Mouse (Mus musculus) MEL (cell line): ENCODE measurements around the gene Tuba3b.

Experiments
- CHD2 ChIP-seq: IDR thresholded peaks from 2 replicates; pipeline ENCODE4 v1.6.1; 2011; ENCODE audit warnings: low read length, improper control_type of control experiment
- CTCF ChIP-seq, 3 experiments: IDR thresholded peaks in 2 of 3; conservative IDR thresholded peaks in 1 of 3; 2 replicates each; pipeline ENCODE4 v1.5.1; 2011 to 2012; ENCODE audit warnings: low read length in 3 of 3, low read depth in 2 of 3, mild to moderate bottlenecking in 2 of 3, improper control_type of control experiment in 1 of 3, inconsistent platforms in 1 of 3, mixed read lengths in 1 of 3, moderate library complexity in 1 of 3; ENCODE audit not compliant: control insufficient read depth in 1 of 3, insufficient read depth in 1 of 3, poor library complexity in 1 of 3, severe bottlenecking in 1 of 3
- EP300 ChIP-seq, 2 experiments: IDR thresholded peaks; 2 replicates each; pipeline ENCODE4 v1.6.1; 2011; ENCODE audit warnings: improper control_type of control experiment in 2 of 2, low read length in 2 of 2, low read depth in 1 of 2, mild to moderate bottlenecking in 1 of 2
- ETS1 ChIP-seq: IDR thresholded peaks from 2 replicates; pipeline ENCODE4 v1.6.1; 2012; ENCODE audit warnings: low read depth, mild to moderate bottlenecking, inconsistent platforms, low read length, improper control_type of control experiment, moderate library complexity
- KAT2A ChIP-seq: conservative IDR thresholded peaks from 2 replicates; pipeline ENCODE4 v1.6.1; 2012; ENCODE audit warnings: low read depth, low read length, improper control_type of control experiment, inconsistent platforms
- MXI1 ChIP-seq: IDR thresholded peaks from 2 replicates; pipeline ENCODE4 v1.6.1; 2011; ENCODE audit warnings: mild to moderate bottlenecking, low read depth, low read length, improper control_type of control experiment
- NELFE ChIP-seq: IDR thresholded peaks from 2 replicates; pipeline ENCODE4 v1.6.1; 2011; ENCODE audit warnings: low read depth, low read length, improper control_type of control experiment
- POLR2A ChIP-seq, 2 experiments: IDR thresholded peaks; 2 replicates each; pipeline ENCODE4 v1.6.1; 2011 to 2012; ENCODE audit warnings: low read length in 2 of 2, mild to moderate bottlenecking in 2 of 2, control low read depth in 1 of 2, improper control_type of control experiment in 1 of 2, low read depth in 1 of 2, moderate library complexity in 1 of 2; ENCODE audit not compliant: control insufficient read depth in 1 of 2, insufficient read depth in 1 of 2, poor library complexity in 1 of 2
- TBP ChIP-seq: IDR thresholded peaks from 2 replicates; pipeline ENCODE4 v1.8.0; 2011; ENCODE audit warnings: low read depth, low read length, improper control_type of control experiment
- USF1 ChIP-seq: IDR thresholded peaks from 2 replicates; pipeline ENCODE4 v1.6.1; 2014; ENCODE audit warnings: low read depth, mild to moderate bottlenecking, inconsistent platforms, low read length, improper control_type of control experiment, moderate library complexity

GRCm38 (mm10) chr6:145592036-145592435, 23.5 kb upstream of the Tuba3b start:
- TF ChIP-seq MXI1 = no peak
- TF ChIP-seq CTCF (IDR thresholded peaks at IDR 0.05 in 2 of 3, conservative IDR thresholded peaks at IDR 0.05 in 1 of 3; ENCODE audit: control insufficient read depth in 1 of 3, insufficient read depth in 1 of 3, low read depth in 2 of 3, low read length in 3 of 3, poor library complexity in 1 of 3, severe bottlenecking in 1 of 3) = no peak
- TF ChIP-seq ETS1 = no peak
- no peak for TF ChIP-seq CHD2
- TF ChIP-seq EP300 (IDR thresholded peaks at IDR 0.05; ENCODE audit: low read depth in 1 of 2, low read length in 2 of 2) = no peak
- TF ChIP-seq POLR2A (IDR thresholded peaks at IDR 0.05; ENCODE audit: control insufficient read depth in 1 of 2, insufficient read depth in 1 of 2, low read depth in 1 of 2, low read length in 2 of 2, poor library complexity in 1 of 2) = no peak
- no peak for TF ChIP-seq TBP
- TF ChIP-seq KAT2A = no peak
- TF ChIP-seq NELFE = no peak
- no peak for TF ChIP-seq USF1
